Mouse (Mus musculus) midbrain, embryonic 16.5 days (tissue): ENCODE measurements around the gene Cabin1. TPM values are rescaled to one million over a fixed set of nuclear protein-coding genes. Genes with fewer than 3 reads are reported as not detected.

ENCODE experiments used
- ATAC-seq: fragments of 200-750 bp; cut with Nextera tagmentation; 2 replicates; pipeline ENCODE4 v1.8.0; 2017; ENCODE audit warnings: moderate TSS enrichment
- H3K27ac ChIP-seq: fragments of 300-500 bp; sonication (generic); 2 replicates; pipeline ENCODE4 v1.5.1; 2014; ENCODE audit warnings: mild to moderate bottlenecking, low read length, mixed read lengths
- H3K27me3 ChIP-seq: fragments of 300-500 bp; sonication (generic); 2 replicates; pipeline ENCODE4 v1.6.1; 2014; ENCODE audit warnings: low read depth, low read length, mixed read lengths; ENCODE audit not compliant: control insufficient read depth, insufficient read depth
- H3K36me3 ChIP-seq: fragments of 300-500 bp; sonication (generic); 2 replicates; pipeline ENCODE4 v1.6.1; 2014; ENCODE audit warnings: mild to moderate bottlenecking, low read length, moderate library complexity, mixed read lengths; ENCODE audit not compliant: control insufficient read depth, insufficient read depth
- H3K4me1 ChIP-seq: fragments of 300-500 bp; sonication (generic); 2 replicates; pipeline ENCODE4 v1.6.1; 2014; ENCODE audit warnings: mild to moderate bottlenecking, low read length, mixed read lengths; ENCODE audit not compliant: control insufficient read depth, insufficient read depth
- H3K4me2 ChIP-seq: fragments of 300-500 bp; sonication (generic); 2 replicates; pipeline ENCODE4 v1.6.1; 2014; ENCODE audit warnings: mild to moderate bottlenecking, low read length, mixed read lengths
- H3K4me3 ChIP-seq: fragments of 300-500 bp; sonication (generic); 2 replicates; pipeline ENCODE4 v1.5.1; 2014; ENCODE audit warnings: low read depth, mild to moderate bottlenecking, low read length, moderate library complexity, mixed read lengths
- H3K9ac ChIP-seq: fragments of 300-500 bp; sonication (generic); 2 replicates; pipeline ENCODE4 v1.6.1; 2014; ENCODE audit warnings: low read depth, low read length, mixed read lengths
- H3K9me3 ChIP-seq: fragments of 300-500 bp; sonication (generic); replicated peaks from 2 replicates; pipeline ENCODE4 v1.6.1; 2014; ENCODE audit warnings: mild to moderate bottlenecking, low read length, mixed read lengths; ENCODE audit not compliant: control insufficient read depth, poor library complexity, severe bottlenecking
- WGBS: fragments of 180-500 bp; shearing (Covaris S2); extraction: QIAGEN DNeasy Blood & Tissue Kit; methylation state at CpG from one replicate; pipeline ENCODE4 v1.1.7; 2014; 5-methylcytosine and 5-hydroxymethylcytosine counted together
- polyA plus RNA-seq: library from polyadenylated mRNA; unstranded; fragments of >200 nt; fragmentation: Nextera tagmentation; extraction: Ambion mirVana; gene quantifications from 2 replicates; pipeline ENCODE4 v1.2.1, GENCODE M21; 2015

Gene Cabin1
- polyA plus RNA-seq, 1 experiment from 2014 or later = 32.7 TPM

DNA sequence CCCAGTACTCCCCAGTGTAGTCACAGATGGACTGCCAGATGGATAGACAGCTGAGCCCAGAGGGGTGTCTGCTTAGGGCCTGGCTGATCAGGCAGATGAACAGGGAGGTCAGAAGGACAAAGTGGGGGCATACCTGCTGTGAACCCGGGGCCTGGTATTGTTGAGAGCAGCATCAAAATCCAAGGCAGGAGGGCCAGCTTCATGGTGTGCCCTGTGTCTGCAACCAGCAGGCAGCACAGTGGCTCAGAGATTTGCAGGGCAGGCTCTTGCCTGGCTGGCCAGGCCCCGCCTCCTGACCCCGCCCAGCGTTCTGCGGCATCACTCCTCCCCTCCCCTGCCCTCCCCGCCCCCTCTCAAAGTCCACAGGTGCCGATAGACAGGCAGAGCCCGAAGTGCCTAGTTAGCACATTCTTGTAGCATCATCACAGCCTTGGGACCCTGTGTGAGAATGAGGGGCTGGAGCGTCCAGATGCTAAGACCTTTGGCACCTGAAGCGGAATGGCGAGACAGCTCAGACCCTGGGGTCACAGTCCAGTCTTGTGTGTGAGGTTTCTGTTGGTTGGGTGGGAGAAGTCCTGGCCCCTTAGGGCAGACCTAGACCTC lies 120.3 kb downstream of the Cabin1 start, which contains the start of gene Susd2:
Gene Susd2 (minus strand): TSS at position 268 of the 603 bp plus-strand sequence.
- H3K9me3 ChIP-seq = no peaks in the 10 kb centered on the region
- H3K4me2 ChIP-seq = peak within 1 kb of the TSS; percentile 32
- WGBS = 9% methylated on average over 10 of the region's 11 CpGs
- H3K9ac ChIP-seq = peak within 1 kb of the TSS; percentile 47; the same call in 1 of the 2 replicates
- peak; percentile 63 for ATAC-seq
- no peak within 1 kb of the TSS for H3K4me3 ChIP-seq
- H3K36me3 ChIP-seq = peaks cover 12% of the 10 kb centered on the region; the same call in 1 of the 2 replicates
- no peaks in the 10 kb centered on the region for H3K27me3 ChIP-seq
- H3K27ac ChIP-seq = no peak within 1 kb of the TSS
- peaks cover 10% of the 10 kb centered on the region; the same call in 1 of the 2 replicates for H3K4me1 ChIP-seq

DNA sequence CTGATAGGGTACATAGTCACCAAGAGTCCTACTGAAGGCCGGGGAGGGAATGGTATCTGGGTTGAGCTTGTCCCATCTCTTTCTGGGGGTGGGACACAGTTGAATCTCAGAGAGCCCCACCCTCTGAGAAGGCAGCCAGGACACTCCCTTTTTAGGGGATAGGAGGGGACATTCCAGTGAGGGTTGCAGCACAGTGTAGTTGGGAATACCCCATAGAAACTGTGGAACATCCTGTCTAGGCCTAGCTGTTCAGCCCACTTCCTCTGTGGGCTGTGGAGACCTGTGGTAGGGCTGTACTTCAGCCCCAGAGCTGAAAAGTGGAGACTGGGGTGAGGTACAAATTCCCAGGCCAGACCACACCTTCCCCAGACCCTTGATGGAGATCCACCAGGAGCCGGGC lies 121.2 kb downstream of the Cabin1 start:
- Histone ChIP-seq H3K27me3 (no peaks in the 10 kb centered on the region), H3K4me2 (no peak overlapping the region; the same call in 1 of the 2 replicates), H3K27ac (no peak overlapping the region), H3K4me3 (no peak overlapping the region), H3K4me1 (peaks cover 10% of the 10 kb centered on the region; the same call in 1 of the 2 replicates), H3K9ac (0 out of 2 replicates have a peak overlapping the region, but pooled peaks have one; percentile 47), H3K36me3 (peaks cover 8% of the 10 kb centered on the region; the same call in 1 of the 2 replicates), H3K9me3 (no peaks in the 10 kb centered on the region)
- ATAC-seq = no peak
- WGBS = 83% methylated on average over 2 of the region's 2 CpGs

DNA sequence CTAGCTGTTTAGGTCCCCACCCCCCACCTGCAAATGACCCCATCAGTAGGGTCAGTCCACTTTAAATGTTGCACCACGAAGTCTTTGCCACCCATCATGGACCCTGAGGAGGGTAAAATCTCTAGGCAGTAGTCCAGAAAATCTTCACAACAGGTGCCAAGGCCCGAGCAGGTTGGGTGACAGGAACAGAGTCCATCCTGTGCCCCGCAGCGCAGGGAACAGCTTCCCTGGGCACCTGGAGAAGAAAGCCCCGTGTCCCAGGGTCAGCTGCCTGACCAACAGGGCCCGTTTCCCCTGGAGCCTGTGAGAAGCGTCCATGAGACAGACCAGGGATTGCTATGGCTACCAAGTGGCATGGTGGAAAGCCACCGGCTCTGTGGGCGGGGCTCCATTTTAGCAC lies 121.7 kb downstream of the Cabin1 start:
- WGBS = 86% methylated on average over 9 of the region's 9 CpGs

DNA sequence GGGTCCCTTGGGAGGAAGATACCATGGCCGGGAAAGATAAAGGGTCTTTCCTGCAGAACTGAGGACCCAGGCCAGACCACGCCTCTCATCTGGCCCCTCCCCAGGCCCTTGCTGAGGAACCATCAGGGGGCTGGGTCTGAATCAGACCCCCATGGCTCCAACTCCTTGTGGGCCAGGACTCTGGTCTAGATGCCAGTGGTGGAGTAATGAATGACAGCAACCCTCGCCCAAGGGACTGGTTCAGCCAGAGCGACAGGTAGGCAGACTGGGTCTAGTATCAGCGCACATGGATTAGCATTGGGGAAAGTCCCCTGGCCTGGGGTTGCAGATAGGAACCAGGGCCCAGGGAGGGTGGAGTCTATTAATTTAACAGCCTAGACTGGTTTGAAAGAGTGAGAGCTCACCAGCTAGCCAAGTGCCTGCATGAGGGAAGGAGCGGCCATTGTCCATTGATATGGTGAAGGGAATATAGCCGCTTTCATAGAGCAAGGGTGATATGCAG lies 122.4 kb downstream of the Cabin1 start:
- Histone ChIP-seq H3K4me3 (no peak overlapping the region), H3K27me3 (no peaks in the 10 kb centered on the region), H3K27ac (no peak overlapping the region), H3K9me3 (no peaks in the 10 kb centered on the region), H3K4me2 (no peak overlapping the region), H3K36me3 (0 out of 2 replicates have a peak, but pooled peaks cover 2% of the 10 kb centered on the region), H3K9ac (no peak overlapping the region), H3K4me1 (peaks cover 10% of the 10 kb centered on the region; the same call in 1 of the 2 replicates)
- ATAC-seq = no peak
- WGBS = 89% methylated on average over 7 of the region's 7 CpGs

More for the DNA sequence above, 121.7 kb downstream of the Cabin1 start:
- Histone ChIP-seq H3K9ac (no peak overlapping the region), H3K27me3 (no peaks in the 10 kb centered on the region), H3K36me3 (peaks cover 4% of the 10 kb centered on the region; the same call in 1 of the 2 replicates), H3K4me3 (no peak overlapping the region), H3K4me2 (no peak overlapping the region), H3K27ac (no peak overlapping the region), H3K4me1 (peaks cover 10% of the 10 kb centered on the region; the same call in 1 of the 2 replicates), H3K9me3 (no peaks in the 10 kb centered on the region)
- ATAC-seq = no peak

DNA sequence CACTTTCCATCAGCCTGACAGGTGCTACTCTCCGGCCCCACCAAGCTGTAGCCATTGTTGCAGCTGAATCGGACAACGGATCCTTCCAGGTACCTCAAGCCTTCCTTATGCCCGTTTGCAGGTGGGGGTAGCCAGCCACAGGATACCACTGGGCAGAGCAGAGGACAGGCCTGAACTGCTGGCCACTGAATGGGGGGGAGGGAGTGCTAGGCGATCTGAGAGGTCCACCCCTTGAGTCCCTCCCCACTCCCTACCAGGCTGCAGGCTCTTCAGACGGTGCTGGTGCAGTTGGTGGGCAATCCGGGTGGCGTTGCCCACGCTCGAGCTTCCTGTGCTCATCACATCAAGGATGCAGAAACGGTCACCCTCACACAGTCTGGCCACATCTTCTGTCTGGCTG lies 126.4 kb downstream of the Cabin1 start:
- 95% methylated on average over 11 of the region's 11 CpGs for WGBS
- H3K9me3 ChIP-seq = no peaks in the 10 kb centered on the region
- H3K36me3 ChIP-seq = no peaks in the 10 kb centered on the region
- H3K4me3 ChIP-seq = no peak overlapping the region
- H3K27ac ChIP-seq = no peak overlapping the region
- H3K9ac ChIP-seq = no peak overlapping the region
- H3K27me3 ChIP-seq = no peaks in the 10 kb centered on the region
- no peaks in the 10 kb centered on the region for H3K4me1 ChIP-seq
- H3K4me2 ChIP-seq = no peak overlapping the region
- no peak for ATAC-seq

DNA sequence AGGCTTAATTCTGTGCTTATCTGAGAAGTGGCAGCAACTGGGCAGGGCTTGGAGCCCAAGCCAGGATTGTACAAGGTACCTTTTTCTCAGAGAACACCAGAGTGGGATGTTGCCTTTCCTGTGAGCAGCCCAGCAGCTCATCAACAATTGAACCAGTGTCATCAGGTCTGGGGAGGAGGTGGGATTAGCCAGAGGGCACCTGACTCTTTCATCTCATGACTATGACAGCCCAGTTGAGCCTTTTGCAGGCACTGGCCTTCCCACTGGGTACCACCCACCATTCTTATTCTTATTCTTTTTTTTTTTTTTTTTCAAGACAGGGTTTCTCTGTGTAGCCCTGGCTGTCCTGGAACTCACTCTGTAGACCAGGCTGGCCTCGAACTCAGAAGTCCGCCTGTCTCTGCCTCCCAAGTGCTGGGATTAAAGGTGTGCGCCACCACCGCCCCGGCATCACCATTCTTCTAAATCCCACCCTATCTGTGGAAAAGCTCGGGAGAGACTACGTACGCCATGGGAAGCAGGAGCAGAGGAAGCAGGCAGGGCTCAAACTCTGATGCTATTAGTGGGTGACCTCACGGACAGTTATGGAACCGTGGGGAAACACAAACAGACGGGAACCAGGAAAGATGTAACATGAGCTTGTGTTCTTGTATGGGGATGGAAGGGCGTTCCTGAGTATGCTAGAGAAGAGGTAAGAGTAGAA lies 127.9 kb downstream of the Cabin1 start:
- no peaks in the 10 kb centered on the region for H3K27me3 ChIP-seq
- 93% methylated on average over 12 of the region's 12 CpGs for WGBS
- no peaks in the 10 kb centered on the region for H3K36me3 ChIP-seq
- no peak overlapping the region for H3K4me2 ChIP-seq
- no peak overlapping the region for H3K27ac ChIP-seq
- H3K9me3 ChIP-seq = no peaks in the 10 kb centered on the region
- H3K9ac ChIP-seq = no peak overlapping the region
- H3K4me3 ChIP-seq = no peak overlapping the region
- no peak for ATAC-seq
- H3K4me1 ChIP-seq = no peaks in the 10 kb centered on the region

DNA sequence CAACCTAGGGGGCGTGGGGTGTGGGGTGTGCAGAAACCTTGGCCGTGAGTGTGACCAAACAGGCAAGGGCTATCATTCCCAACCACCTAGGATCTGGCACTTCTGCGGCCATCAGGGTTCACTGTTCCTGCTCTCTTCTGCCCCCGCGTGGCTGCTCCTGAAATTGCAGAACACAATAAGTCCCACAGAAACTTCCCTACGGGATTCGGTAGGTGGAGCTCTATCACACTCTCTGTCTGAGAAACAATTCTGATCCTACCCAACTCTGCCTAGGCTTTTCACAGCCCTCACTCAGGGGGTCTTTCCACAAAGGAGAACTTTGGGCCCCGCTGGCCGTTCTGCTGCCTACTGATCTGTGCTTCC lies 128.5 kb downstream of the Cabin1 start:
- WGBS = 4% methylated on average over 9 of the region's 9 CpGs

DNA sequence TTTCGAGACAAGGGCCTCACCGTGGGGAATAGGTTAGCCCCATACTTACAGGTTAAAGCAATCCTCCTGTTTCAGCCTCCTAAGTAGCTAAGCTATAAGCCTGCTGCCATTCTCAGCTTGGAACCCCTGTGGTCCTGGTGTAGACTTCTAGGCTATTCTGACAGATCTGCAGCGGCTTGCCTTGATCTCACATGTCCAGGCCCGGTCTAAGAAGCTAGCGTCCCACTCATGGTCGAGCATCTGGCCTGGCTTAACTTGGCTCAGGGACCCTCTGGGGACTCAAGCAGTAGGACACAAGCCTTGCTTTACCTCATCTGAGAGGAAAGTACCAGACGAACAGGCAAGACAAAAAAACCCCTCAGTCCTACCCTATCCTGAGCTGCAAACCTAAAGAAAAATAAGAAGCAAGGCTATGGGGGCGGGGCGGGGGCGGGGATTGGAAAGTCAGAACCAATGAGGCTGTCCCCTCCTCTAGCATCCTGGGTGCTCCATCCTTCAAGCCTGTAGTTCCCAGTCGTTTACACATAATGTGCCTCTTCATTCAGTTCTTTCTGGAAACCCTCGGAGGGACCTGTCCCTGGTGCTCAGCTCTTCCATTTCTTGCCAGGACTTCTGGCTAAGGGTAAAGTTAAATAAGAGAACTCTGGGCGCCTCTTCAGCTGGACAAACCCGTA lies 129.0 kb downstream of the Cabin1 start:
- no peak overlapping the region for H3K9ac ChIP-seq
- H3K27me3 ChIP-seq = no peaks in the 10 kb centered on the region
- no peak overlapping the region for H3K27ac ChIP-seq
- H3K4me1 ChIP-seq = no peaks in the 10 kb centered on the region
- H3K4me3 ChIP-seq = no peak overlapping the region
- H3K9me3 ChIP-seq = no peaks in the 10 kb centered on the region
- no peaks in the 10 kb centered on the region for H3K36me3 ChIP-seq
- no peak overlapping the region for H3K4me2 ChIP-seq
- ATAC-seq = no peak
- WGBS = 71% methylated on average over 14 of the region's 14 CpGs

More for the DNA sequence above, 128.5 kb downstream of the Cabin1 start:
- ATAC-seq = no peak
- Histone ChIP-seq H3K27ac (no peak overlapping the region), H3K9ac (no peak overlapping the region), H3K4me2 (no peak overlapping the region), H3K27me3 (no peaks in the 10 kb centered on the region), H3K9me3 (no peaks in the 10 kb centered on the region), H3K4me3 (no peak overlapping the region), H3K4me1 (no peaks in the 10 kb centered on the region), H3K36me3 (no peaks in the 10 kb centered on the region)
